Mouse (Mus musculus) intestine, embryonic 16.5 days (tissue): ENCODE data around the gene Vps72. TPM values are rescaled to one million over a fixed set of nuclear protein-coding genes. Genes with fewer than 3 reads are reported as not detected.
"Not testable (repeated sequence)": the region's sequence is repeated elsewhere in the genome, so short reads cannot be mapped to it uniquely, and the experiment has no call there.

Experiments used
- ATAC-seq: fragments of 200-750 bp; cut with Nextera tagmentation; 2 replicates; pipeline ENCODE4 v1.8.0; 2017; ENCODE audit warnings: moderate TSS enrichment, moderate library complexity
- H3K27ac ChIP-seq: fragments of 300-500 bp; sonication (generic); 2 replicates; pipeline ENCODE4 v1.5.1; 2014; ENCODE audit warnings: mild to moderate bottlenecking, low read length
- H3K27me3 ChIP-seq: fragments of 300-500 bp; sonication (generic); replicated peaks from 2 replicates; pipeline ENCODE4 v1.6.1; 2014; ENCODE audit warnings: low read length, control low read depth, mixed read lengths; ENCODE audit not compliant: control insufficient read depth, insufficient read depth
- H3K36me3 ChIP-seq: fragments of 300-500 bp; sonication (generic); 2 replicates; pipeline ENCODE4 v1.6.1; 2014; ENCODE audit warnings: low read length, control low read depth; ENCODE audit not compliant: control insufficient read depth, insufficient read depth
- H3K4me1 ChIP-seq: fragments of 300-500 bp; sonication (generic); 2 replicates; pipeline ENCODE4 v1.6.1; 2014; ENCODE audit warnings: low read length, control low read depth, mixed read lengths; ENCODE audit not compliant: control insufficient read depth, insufficient read depth
- H3K4me2 ChIP-seq: fragments of 300-500 bp; sonication (generic); 2 replicates; pipeline ENCODE4 v1.6.1; 2014; ENCODE audit warnings: low read depth, low read length, control low read depth
- H3K4me3 ChIP-seq: fragments of 300-500 bp; sonication (generic); 2 replicates; pipeline ENCODE4 v1.5.1; 2014; ENCODE audit warnings: mild to moderate bottlenecking, low read length
- H3K9ac ChIP-seq: fragments of 300-500 bp; sonication (generic); 2 replicates; pipeline ENCODE4 v1.6.1; 2014; ENCODE audit warnings: low read depth, low read length
- H3K9me3 ChIP-seq: fragments of 300-500 bp; sonication (generic); 2 replicates; pipeline ENCODE4 v1.6.1; 2016; ENCODE audit warnings: low read length, control low read depth; ENCODE audit not compliant: control insufficient read depth
- WGBS: fragments of 180-500 bp; shearing (Covaris S2); extraction: QIAGEN DNeasy Blood & Tissue Kit; methylation state at CpG from one replicate; pipeline ENCODE4 v1.1.7; 2014; 5-methylcytosine and 5-hydroxymethylcytosine counted together
- polyA plus RNA-seq: library from polyadenylated mRNA; unstranded; fragments of >200 nt; fragmentation: Nextera tagmentation; extraction: Ambion mirVana; gene quantifications from 2 replicates; pipeline ENCODE4 v1.2.1, GENCODE M21; 2015

Gene Vps72
- polyA plus RNA-seq, 1 experiment from 2014 or later, result 120 TPM

DNA sequence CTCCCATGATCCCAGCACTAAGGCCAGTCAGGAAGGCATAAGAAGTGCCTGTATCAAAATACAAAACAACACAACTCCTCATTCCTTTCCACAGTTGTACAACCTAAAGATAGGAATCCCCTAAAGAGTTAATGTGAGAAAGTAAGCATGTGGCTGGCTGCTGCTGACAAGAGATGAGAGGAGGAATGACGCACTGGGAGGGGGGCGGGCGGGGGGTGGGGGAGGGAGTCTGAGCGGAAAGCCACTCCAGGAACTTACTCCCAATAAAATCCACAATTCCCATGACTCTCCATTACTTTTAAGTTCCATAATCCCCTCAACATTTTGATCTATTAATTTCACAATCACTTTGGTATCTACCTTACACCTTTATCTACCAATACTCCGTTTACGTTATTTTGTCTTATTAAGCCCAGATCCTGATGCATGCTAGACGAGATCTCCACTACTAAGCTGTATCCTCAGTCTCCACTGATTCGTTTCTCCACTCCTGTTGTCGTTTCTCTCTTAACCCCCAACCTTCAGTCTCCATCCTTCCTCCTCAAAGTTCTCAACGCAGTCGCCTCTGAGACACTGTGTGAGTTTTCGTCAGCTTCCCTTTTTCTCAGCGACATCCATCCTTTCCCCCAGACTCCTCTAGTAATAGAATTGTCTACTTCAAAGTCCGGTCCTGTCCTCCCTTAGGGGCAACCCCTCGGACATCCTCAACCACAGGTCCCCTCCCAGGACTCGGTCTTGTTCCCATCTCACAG lies 5.1 kb upstream of the Vps72 start:
- peak overlapping the region; percentile 92 for H3K9ac ChIP-seq
- peaks cover 7% of the 10 kb centered on the region for H3K4me1 ChIP-seq
- no peaks in the 10 kb centered on the region for H3K36me3 ChIP-seq
- no peaks in the 10 kb centered on the region for H3K27me3 ChIP-seq
- no peaks in the 10 kb centered on the region for H3K9me3 ChIP-seq
- H3K4me3 ChIP-seq, result peak overlapping the region; percentile 99
- ATAC-seq, result peak; percentile 0; the same call in 1 of the 2 replicates
- peak overlapping the region; percentile 83 for H3K27ac ChIP-seq
- peak overlapping the region; percentile 65 for H3K4me2 ChIP-seq
- under 1% methylated on average over 16 of the region's 16 CpGs for WGBS

DNA sequence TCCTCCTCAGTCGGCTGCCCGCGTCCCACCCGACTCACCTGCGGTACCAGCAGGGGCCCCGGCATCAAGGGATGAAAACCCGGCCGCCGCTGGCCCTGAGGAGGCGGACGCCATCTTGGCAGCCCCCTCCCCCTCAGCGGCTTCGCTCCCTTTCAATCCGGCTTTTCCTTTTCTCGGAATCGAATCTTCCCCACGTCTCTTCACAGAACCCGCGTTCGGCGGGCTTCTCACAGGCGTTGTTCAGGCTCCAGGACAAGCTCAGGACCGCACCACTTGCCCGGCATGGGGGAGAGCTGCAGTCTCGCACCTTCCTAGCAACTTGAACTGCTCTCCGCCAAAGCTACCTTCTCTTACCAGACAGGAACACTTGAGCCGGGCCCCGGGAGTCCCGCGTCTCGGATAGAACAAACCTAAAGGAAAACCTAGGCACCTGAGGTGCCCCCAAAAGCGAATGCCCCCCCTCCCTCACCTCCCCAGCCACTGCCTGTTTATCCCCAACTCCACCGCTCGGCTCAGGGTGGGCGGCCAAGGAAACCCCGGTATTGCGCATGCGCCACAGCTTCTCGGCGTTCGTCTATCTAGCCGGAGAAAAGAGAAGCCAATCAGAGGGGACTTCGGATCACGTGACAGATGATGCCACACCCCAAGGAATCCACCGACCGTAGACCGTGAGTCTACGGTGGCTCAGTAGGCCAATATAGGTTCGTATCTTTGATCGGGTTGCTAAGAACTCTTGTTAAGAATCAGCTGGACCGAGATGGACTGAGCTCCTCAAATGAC lies 4.3 kb upstream of the Vps72 start, which contains the start of gene Pip5k1a:
Gene Pip5k1a (minus strand): TSS at position 593 of the 780 bp plus-strand sequence.
- Histone ChIP-seq H3K9ac (peak within 1 kb of the TSS; percentile 92), H3K4me1 (peaks cover 7% of the 10 kb centered on the region), H3K4me2 (peak within 1 kb of the TSS; percentile 73), H3K9me3 (no peaks in the 10 kb centered on the region), H3K27ac (peak within 1 kb of the TSS; percentile 83), H3K36me3 (no peaks in the 10 kb centered on the region), H3K27me3 (no peaks in the 10 kb centered on the region), H3K4me3 (peak within 1 kb of the TSS; percentile 99)
- WGBS, result under 1% methylated on average over 51 of the region's 51 CpGs
- peak; percentile 85 for ATAC-seq

DNA sequence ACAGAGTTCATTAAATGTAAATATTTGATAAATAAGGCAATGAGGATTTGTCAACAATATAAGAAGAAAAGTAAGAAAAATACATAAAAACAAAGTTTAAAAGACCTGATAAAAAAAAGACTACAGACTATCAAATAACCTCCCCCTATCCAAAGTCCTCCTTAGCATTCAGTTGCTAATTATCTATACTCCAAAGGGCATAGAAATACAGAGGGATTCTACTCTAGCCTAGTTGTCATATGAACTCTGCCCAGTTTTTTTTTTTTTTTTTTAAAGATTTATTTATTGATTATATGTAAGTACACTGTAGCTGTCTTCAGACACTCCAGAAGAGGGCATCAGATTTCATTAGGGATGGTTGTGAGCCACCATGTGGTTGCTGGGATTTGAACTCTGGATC lies 3.5 kb upstream of the Vps72 start:
- not testable (repeated sequence) for H3K9ac ChIP-seq, ATAC-seq
- H3K4me1 ChIP-seq, result peaks cover 10% of the 10 kb centered on the region

DNA sequence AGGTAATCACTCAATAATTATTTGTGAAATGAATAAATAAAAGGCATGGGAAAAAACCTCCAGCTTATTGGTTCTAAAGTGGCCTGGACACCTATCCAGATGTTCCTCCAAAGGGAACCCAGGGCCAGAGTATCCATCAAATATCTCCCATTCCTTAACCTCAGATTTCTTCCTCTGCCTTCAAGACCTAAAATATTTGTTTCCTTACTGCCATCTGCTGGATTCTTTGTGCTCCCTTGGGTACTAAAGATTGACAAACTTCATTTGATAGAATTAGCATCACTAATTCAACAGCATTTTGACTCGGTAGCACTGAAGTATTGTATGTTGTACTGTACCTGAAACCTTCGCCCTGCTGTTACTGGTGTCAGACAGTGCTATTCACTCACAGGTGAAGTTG lies 2.9 kb upstream of the Vps72 start:
- Histone ChIP-seq H3K4me2 (no peak overlapping the region), H3K4me1 (peaks cover 16% of the 10 kb centered on the region), H3K4me3 (no peak overlapping the region), H3K27ac (no peak overlapping the region), H3K36me3 (no peaks in the 10 kb centered on the region), H3K27me3 (no peaks in the 10 kb centered on the region), H3K9ac (no peak overlapping the region), H3K9me3 (no peaks in the 10 kb centered on the region)
- ATAC-seq, result no peak
- WGBS, result 66% methylated on average over 2 of the region's 2 CpGs

More for the DNA sequence above, 3.5 kb upstream of the Vps72 start:
- not testable (repeated sequence) for H3K27ac ChIP-seq, H3K27me3 ChIP-seq, H3K9me3 ChIP-seq, H3K36me3 ChIP-seq
- H3K4me3 ChIP-seq, result peak overlapping the region; percentile 99
- H3K4me2 ChIP-seq, result peak overlapping the region; percentile 73

DNA sequence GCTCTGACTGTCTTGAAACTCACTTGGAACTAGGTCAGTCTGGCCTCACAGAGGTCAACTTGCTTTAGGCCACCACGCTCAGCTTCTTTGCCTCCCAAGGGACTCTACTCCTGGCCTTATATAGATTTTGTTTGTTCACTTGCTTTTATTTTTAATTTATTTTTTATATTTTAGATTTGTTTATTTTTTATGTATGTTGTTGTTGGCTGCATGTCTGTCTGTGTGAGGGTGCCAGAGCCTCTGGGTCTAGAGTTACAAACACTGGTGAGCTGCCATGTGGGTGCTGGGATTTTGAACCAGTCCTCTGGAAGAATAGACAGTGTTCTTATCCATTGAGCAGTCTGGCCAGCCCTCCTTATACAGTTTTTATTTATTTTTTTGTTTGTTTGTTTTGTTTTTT lies 1.9 kb downstream of the Vps72 start:
- 97% methylated on average over 1 of the region's 1 CpGs for WGBS
- no peak overlapping the region for H3K27ac ChIP-seq
- H3K4me2 ChIP-seq, result no peak overlapping the region
- peaks cover 9% of the 10 kb centered on the region for H3K4me1 ChIP-seq
- H3K27me3 ChIP-seq, result no peaks in the 10 kb centered on the region
- H3K9me3 ChIP-seq, result no peaks in the 10 kb centered on the region
- no peaks in the 10 kb centered on the region for H3K36me3 ChIP-seq
- H3K9ac ChIP-seq, result peak overlapping the region; percentile 37; the same call in 1 of the 2 replicates
- no peak for ATAC-seq
- H3K4me3 ChIP-seq, result no peak overlapping the region

DNA sequence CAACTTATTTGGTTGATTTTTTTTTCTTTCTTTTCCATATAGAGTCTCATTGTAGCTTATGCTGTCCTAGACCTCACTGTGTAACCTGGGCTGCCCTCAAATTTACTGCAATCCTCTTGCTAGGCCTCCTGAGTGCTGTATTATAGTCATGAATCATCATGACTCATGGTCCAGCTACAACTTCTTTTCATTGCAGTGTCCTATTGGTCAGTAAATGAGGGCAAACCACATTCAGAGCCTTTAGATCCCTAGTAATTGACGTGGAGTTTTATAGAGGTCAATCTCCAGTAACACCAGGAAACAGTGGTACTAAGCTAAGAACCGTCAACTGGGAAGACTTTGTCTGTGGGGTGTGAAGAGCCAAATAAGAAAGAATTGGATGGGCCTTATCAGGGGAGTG lies 6.9 kb downstream of the Vps72 start:
- no peaks in the 10 kb centered on the region for H3K9me3 ChIP-seq
- no peak overlapping the region for H3K9ac ChIP-seq
- ATAC-seq, result no peak
- WGBS, result 80% methylated on average over 2 of the region's 2 CpGs
- no peak overlapping the region for H3K4me2 ChIP-seq
- H3K4me1 ChIP-seq, result peaks cover 1% of the 10 kb centered on the region; the same call in 1 of the 2 replicates
- H3K4me3 ChIP-seq, result no peak overlapping the region
- H3K27ac ChIP-seq, result no peak overlapping the region
- H3K36me3 ChIP-seq, result peaks cover 30% of the 10 kb centered on the region
- H3K27me3 ChIP-seq, result no peaks in the 10 kb centered on the region

DNA sequence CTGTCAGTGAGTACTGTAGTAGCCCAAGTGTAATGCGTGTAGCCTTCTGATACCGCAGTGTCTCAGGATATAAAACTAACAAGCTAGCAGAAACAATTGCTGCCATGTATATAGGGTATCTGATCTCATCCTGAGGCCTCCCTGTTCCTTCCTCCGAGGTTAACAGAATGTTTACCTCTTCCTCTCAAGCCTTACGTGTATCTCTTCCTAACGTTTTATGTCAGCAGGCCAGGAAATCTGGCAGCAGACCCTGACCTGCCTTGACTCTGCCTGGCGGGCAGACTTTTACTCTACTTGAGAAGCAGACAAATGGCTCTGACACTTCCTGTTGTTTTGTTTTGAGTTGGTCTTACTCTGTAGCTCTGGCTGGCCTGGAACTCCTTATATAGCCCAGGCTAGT lies 10.8 kb downstream of the Vps72 start:
- Histone ChIP-seq H3K27ac (no peak overlapping the region; the same call in 1 of the 2 replicates), H3K9me3 (no peaks in the 10 kb centered on the region), H3K4me2 (no peak overlapping the region), H3K36me3 (peaks cover 30% of the 10 kb centered on the region), H3K27me3 (no peaks in the 10 kb centered on the region), H3K9ac (no peak overlapping the region), H3K4me3 (no peak overlapping the region), H3K4me1 (peaks cover 5% of the 10 kb centered on the region)
- WGBS, result 64% methylated on average over 6 of the region's 6 CpGs
- no peak for ATAC-seq

DNA sequence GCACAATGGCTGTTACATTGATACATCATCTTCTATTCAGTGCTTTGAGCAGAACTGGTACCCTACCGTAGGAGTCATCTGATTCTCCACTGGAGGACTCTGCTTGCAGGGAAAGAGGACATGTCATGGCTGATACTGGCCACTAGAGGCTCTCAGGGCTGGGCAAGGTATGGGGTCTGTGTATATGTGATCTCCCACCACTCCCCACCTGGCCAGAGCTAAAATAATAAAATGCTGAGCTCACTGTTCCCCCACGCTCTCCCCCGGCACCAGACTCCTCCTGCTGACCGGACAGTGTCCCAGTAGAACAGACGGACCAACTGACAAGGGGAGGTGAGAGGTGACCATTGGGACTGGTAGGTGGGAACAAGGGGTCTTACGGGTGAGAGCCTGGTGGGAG lies 13.4 kb downstream of the Vps72 start, which contains the start of gene Tmod4:
Gene Tmod4 (plus strand): TSS at position 231 of the 400 bp plus-strand sequence.
- H3K36me3 ChIP-seq, result peaks cover 22% of the 10 kb centered on the region
- no peaks in the 10 kb centered on the region for H3K27me3 ChIP-seq
- no peak within 1 kb of the TSS for H3K4me3 ChIP-seq
- 55% methylated on average over 6 of the region's 6 CpGs for WGBS
- H3K9me3 ChIP-seq, result no peaks in the 10 kb centered on the region
- peaks cover 5% of the 10 kb centered on the region for H3K4me1 ChIP-seq
- no peak within 1 kb of the TSS for H3K27ac ChIP-seq
- H3K9ac ChIP-seq, result no peak within 1 kb of the TSS
- no peak within 1 kb of the TSS for H3K4me2 ChIP-seq
- no peak for ATAC-seq

DNA sequence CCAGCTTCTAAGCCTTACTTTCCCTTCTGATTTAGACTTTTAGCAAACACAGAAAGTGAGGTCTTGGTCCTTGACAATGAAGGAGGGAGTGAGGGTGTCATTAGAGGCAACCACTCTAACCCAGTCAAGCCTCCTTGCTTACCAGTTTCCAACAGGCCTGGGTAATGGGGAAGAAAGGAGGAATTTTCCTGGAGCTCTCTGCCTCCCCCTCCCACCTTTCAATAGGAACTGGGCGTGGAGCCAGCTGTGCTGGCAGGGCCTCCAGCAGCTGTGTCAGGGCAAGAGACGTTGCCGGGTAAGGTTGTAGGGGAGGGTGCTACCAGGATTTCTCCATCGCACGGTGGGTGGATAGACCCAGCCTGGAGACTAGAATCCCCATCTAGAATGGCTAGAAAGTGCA lies 14.2 kb downstream of the Vps72 start:
- Histone ChIP-seq H3K27ac (no peak overlapping the region), H3K9me3 (no peaks in the 10 kb centered on the region), H3K4me2 (no peak overlapping the region), H3K27me3 (no peaks in the 10 kb centered on the region), H3K4me3 (no peak overlapping the region), H3K36me3 (peaks cover 20% of the 10 kb centered on the region), H3K9ac (no peak overlapping the region), H3K4me1 (peaks cover 5% of the 10 kb centered on the region)
- WGBS, result 22% methylated on average over 5 of the region's 5 CpGs
- peak; percentile 20; the same call in 1 of the 2 replicates for ATAC-seq
